Mouse (Mus musculus) C2C12 (cell line): ENCODE data around the gene Hs6st1. TPM values are rescaled to one million over a fixed set of nuclear protein-coding genes. Genes with fewer than 3 reads are reported as not detected.
"Not testable (repeated sequence)": the region's sequence is repeated elsewhere in the genome, so short reads cannot be mapped to it uniquely, and the experiment has no call there.

Experiments used
- H3K27me3 ChIP-seq: one replicate; pipeline ENCODE4 v1.6.1; 2011; ENCODE audit not compliant: control insufficient read depth, insufficient read depth, insufficient read length
- H3K36me3 ChIP-seq: one replicate; pipeline ENCODE4 v1.6.1; 2011; ENCODE audit not compliant: control insufficient read depth, insufficient read depth
- H3K4me3 ChIP-seq: one replicate; pipeline ENCODE4 v1.5.1; 2011; ENCODE audit warnings: mild to moderate bottlenecking, control low read depth; ENCODE audit not compliant: poor library complexity, insufficient read depth, severe bottlenecking
- H3K79me2 ChIP-seq: one replicate; pipeline ENCODE4 v1.6.1; 2011; ENCODE audit not compliant: control insufficient read depth, insufficient read depth
- H3K79me3 ChIP-seq: one replicate; pipeline ENCODE4 v1.6.1; 2011; ENCODE audit warnings: low read depth, control low read depth
- H3ac ChIP-seq: one replicate; pipeline ENCODE3; 2011; ENCODE audit warnings: low read depth; ENCODE audit not compliant: control insufficient read depth, insufficient read length
- CEBPB ChIP-seq: IDR thresholded peaks from one replicate; pipeline ENCODE4 v1.6.1; 2011; ENCODE audit warnings: low read depth, mild to moderate bottlenecking, control low read depth, moderate library complexity
- CTCF ChIP-seq: IDR thresholded peaks from one replicate; pipeline ENCODE4 v1.5.1; 2011; ENCODE audit not compliant: control insufficient read depth, insufficient read depth, insufficient read length
- FOSL1 ChIP-seq: IDR thresholded peaks from one replicate; pipeline ENCODE4 v1.8.0; 2011; ENCODE audit warnings: mild to moderate bottlenecking, low read length; ENCODE audit not compliant: poor library complexity, insufficient read depth, severe bottlenecking
- MAX ChIP-seq: IDR thresholded peaks from one replicate; pipeline ENCODE4 v1.6.1; 2011; ENCODE audit warnings: mild to moderate bottlenecking, control low read depth
- MYOD1 ChIP-seq: IDR thresholded peaks from one replicate; pipeline ENCODE4 v1.6.1; 2011; ENCODE audit warnings: low read depth; ENCODE audit not compliant: control insufficient read depth, insufficient read length
- MYOG ChIP-seq: IDR thresholded peaks from one replicate; pipeline ENCODE4 v1.6.1; 2011; ENCODE audit not compliant: control insufficient read depth, insufficient read length; ENCODE audit errors: extremely low read depth
- USF1 ChIP-seq: IDR thresholded peaks from one replicate; pipeline ENCODE4 v1.6.1; 2011; ENCODE audit warnings: low read depth, mild to moderate bottlenecking, control low read depth, moderate library complexity
- polyA plus RNA-seq: library from polyadenylated mRNA; unstranded; fragments of >200 nt; fragmentation: generic; extraction: Trizol; gene quantifications from one replicate; pipeline ENCODE4 v1.2.1, GENCODE M21; 2012; ENCODE audit warnings: missing spikeins

Gene Hs6st1
- polyA plus RNA-seq, 1 experiment: 45.0 TPM

DNA sequence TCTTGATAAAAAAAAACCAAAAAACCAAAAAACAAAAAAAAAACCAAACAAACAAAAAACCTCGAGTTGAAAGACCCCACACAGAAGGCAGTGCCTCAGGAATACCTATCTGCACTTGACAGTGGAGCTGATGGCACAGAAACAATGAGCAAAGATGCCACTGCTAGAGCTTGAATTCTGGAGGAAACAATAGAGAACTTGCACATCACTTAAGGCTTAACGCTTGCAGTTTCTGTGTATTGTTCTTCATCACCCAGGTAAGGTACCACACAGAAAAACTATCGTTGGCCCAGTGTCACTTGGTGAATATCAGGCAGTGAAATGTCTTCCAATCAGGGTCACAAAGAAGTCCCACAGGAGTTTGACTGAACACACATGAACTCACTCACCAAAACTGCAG lies 26.1 kb upstream of the Hs6st1 start:
- no peaks in the 10 kb centered on the region for H3K36me3 ChIP-seq
- H3K79me3 ChIP-seq: no peaks in the 10 kb centered on the region
- TF ChIP-seq MAX (no peak), USF1 (no peak)

DNA sequence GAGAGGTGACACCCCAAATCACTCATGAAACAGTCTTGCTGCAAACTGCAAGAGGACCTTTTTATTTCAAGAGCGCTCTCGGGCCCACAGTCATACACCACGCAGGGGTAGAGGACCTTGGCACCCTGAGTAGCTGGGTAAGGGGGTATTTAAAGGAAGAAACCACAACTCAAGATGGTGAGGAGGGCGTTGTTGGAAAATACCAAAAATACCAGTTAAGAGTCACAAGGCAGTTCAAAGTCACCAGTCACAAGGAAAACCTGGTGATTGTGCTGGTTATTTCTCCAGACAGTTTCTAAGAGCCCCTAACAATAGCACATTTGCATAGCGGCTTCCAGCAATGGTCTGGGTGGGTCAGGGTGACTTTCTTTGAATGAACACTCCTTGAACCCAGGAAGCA lies 24.4 kb upstream of the Hs6st1 start:
- H3K79me3 ChIP-seq: not testable (repeated sequence)

More for the DNA sequence above, 26.1 kb upstream of the Hs6st1 start:
- H3K79me2 ChIP-seq: no peaks in the 10 kb centered on the region
- H3K27me3 ChIP-seq: no peaks in the 10 kb centered on the region
- H3ac ChIP-seq: no peak overlapping the region
- no peak overlapping the region for H3K4me3 ChIP-seq

DNA sequence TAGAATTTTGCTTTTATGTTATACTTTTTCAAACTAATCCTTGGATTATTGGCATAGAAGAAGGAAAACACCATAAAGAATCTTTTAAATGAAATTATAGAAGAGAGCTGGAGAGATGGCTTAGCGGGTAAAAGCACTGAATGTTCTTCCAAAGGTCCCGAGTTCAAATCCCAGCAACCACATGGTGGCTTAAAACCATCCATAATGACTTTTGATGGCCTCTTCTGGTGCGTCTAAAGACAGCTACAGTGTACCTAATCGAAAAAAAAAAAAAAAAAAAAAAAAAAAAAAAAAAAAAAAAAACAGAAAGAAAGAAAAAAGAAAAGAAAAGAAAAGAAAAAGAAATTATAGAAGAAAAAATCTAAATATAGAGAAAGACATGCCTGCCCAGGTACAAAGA lies 23.9 kb upstream of the Hs6st1 start:
- Histone ChIP-seq H3K4me3 (no peak overlapping the region), H3ac (no peak overlapping the region), H3K79me3 (no peaks in the 10 kb centered on the region), H3K36me3 (no peaks in the 10 kb centered on the region), H3K27me3 (no peaks in the 10 kb centered on the region), H3K79me2 (no peaks in the 10 kb centered on the region)
- no peak for TF ChIP-seq CEBPB
- TF ChIP-seq FOSL1: no peak
- TF ChIP-seq MAX: no peak
- TF ChIP-seq MYOG: no peak
- no peak for TF ChIP-seq MYOD1
- no peak for TF ChIP-seq CTCF
- TF ChIP-seq USF1: no peak

More for the DNA sequence above, 24.4 kb upstream of the Hs6st1 start:
- H3K4me3 ChIP-seq, H3K27me3 ChIP-seq, H3K36me3 ChIP-seq, H3K79me2 ChIP-seq, H3ac ChIP-seq: not testable (repeated sequence)

DNA sequence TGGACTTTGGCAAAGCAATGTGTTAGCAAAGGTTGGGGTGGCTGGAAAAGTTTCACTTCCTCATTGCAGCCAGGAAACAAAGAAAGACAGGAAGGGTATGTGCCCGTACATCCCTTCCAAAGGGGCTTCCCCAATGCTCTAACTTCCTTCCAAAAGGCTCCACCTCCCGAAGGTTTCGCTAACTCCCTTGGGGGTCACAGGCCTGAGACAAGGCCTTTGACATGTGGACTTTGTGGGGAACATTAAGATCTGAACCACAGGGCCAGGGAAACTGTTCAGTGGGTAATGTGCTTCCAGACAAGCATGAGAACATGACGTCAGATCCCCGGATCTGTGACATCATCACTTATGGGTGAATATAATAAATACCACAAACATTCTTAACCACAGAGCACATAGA lies 15.5 kb upstream of the Hs6st1 start:
- Histone ChIP-seq H3K36me3 (no peaks in the 10 kb centered on the region), H3K27me3 (no peaks in the 10 kb centered on the region), H3K79me2 (no peaks in the 10 kb centered on the region), H3ac (no peak overlapping the region), H3K4me3 (no peak overlapping the region), H3K79me3 (no peaks in the 10 kb centered on the region)
- TF ChIP-seq CTCF (no peak), MYOD1 (no peak), FOSL1 (no peak), MYOG (no peak), USF1 (no peak), MAX (no peak), CEBPB (no peak)

DNA sequence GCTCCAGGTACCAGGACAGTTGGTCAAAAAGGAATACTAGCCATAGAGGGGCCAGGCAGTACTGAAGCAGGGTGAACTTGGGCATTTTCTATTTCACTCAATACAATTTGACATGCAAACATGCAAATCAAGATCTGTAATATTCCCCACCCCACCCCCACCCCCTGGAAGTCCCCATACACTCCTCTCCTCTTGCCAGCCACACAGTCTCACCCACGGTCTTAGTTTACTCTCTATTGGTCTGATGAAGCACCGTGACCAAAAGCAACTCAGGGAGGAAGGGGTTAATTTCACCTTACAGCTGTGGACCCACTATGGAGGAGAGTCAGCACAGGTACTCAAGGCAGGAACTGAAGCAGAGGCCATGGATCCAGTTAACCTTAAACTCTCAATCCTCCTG lies 14.6 kb upstream of the Hs6st1 start:
- Histone ChIP-seq H3K27me3 (no peaks in the 10 kb centered on the region), H3ac (no peak overlapping the region), H3K79me2 (no peaks in the 10 kb centered on the region), H3K79me3 (no peaks in the 10 kb centered on the region), H3K4me3 (no peak overlapping the region), H3K36me3 (no peaks in the 10 kb centered on the region)
- TF ChIP-seq CTCF: no peak
- no peak for TF ChIP-seq FOSL1

DNA sequence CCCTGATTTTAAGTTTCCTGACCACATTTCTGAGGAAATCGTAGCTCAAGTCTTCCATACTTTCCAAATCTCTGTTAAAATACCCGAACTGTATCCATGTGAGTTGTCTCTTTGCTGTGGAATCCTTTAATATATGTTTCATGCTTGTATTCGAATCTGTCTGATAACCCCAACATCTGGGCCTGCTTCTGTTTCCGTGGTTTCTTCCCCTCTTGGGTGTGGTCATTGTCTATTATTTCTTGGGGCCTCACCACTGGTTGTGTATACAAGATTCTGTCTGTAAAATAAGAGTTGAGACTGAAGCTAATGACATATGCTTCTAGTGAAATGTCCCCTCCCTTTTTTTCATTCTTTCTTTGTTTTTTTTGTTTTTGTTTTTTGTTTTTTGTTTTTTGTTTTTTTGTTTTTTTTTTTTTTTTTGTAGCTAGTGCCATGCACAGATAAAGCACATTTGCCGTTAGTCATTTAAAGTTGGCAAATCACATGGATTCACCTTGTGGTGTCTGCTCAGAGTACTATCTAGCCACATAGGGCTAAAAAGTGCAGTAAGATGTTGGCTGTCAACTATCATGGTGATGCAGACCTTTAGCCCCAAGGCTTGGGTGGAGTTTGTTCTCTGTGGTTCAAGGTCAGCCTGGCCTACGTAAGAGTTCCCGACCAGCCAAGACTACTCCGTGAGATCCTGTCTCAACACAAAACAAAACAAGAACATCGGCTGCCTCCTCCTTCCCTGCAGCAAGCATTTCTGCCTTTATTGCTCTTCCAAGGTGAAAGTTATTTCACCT lies 13.8 kb upstream of the Hs6st1 start:
- Histone ChIP-seq H3K4me3 (no peak overlapping the region), H3K79me2 (no peaks in the 10 kb centered on the region), H3K79me3 (no peaks in the 10 kb centered on the region), H3ac (no peak overlapping the region), H3K27me3 (no peaks in the 10 kb centered on the region), H3K36me3 (no peaks in the 10 kb centered on the region)
- TF ChIP-seq USF1: no peak
- TF ChIP-seq CTCF: no peak
- TF ChIP-seq MYOD1: no peak
- TF ChIP-seq MAX: no peak
- TF ChIP-seq FOSL1: no peak
- TF ChIP-seq CEBPB: no peak
- TF ChIP-seq MYOG: no peak

DNA sequence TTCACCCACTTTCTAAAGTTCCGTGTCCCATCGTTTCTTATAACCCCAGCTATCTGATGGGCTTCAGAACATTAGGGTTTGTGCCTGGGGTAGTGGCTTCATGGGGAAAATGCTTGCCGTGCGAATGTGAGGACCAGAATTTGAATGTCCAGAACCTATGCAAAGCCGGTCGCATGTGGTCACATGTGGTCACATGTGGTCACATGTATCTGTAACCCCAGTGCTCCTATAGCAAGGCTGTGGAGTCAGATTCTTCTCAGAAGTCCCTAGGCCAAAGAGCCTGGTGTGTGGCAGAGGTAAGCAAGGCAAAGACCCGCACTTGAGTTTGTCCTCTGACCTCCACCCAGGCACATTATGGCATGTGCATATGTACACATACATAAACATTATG lies 13.2 kb upstream of the Hs6st1 start:
- Histone ChIP-seq H3ac (no peak overlapping the region), H3K79me3 (no peaks in the 10 kb centered on the region), H3K4me3 (no peak overlapping the region), H3K36me3 (no peaks in the 10 kb centered on the region), H3K27me3 (no peaks in the 10 kb centered on the region), H3K79me2 (no peaks in the 10 kb centered on the region)
- no peak for TF ChIP-seq MAX
- no peak for TF ChIP-seq MYOG
